ENCODE assay signal across 8 mouse cellular contexts in the genomic region with DNA sequence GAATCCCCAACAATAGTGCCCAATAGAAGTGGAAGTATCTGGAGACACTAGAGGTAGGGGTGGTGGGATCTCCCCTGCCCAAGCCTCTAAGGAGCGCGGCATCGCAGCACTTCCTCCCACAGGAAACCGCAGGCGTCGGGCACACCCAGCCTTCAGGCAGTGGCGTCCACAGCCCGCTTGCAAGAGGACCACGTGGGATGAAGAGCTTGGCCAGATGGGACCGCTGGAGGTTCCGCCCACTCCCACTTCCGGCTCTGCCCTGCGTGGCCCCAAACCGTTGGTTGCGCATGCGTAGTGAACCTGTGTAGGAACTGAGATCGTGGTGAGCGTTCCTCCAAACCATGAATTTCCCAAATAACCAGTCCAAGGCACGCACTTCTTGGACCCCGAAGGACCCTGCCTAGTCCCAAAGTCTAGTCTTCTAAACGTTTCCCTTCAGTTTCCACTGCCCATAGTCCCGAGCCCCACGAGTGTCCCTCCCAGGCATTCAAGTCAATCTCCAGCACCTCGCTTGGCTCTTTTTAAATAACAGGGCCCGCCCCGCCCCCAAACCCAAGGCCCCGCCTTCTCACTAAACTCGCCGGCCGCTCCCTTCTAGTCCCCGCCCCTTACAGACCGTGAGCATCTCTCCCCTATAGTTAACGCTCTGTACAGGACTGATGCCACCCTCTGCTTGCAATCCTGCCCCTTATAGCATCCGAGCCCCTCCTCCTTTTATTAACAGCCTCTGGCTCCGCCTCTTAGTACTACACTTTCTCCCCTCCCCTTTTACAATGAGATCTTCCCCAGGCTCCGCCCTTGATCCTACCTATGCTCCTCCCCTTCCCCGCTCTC. TPM values are rescaled to one million over a fixed set of nuclear protein-coding genes. Genes with fewer than 3 reads are reported as not detected.
A peak's percentile ranks its signal among the peaks of the same experiment; 100 is the strongest.
DNase-seq lines count a peak whose midpoint lies in the region; ATAC-seq lines count a peak whose summit lies in the region.

No protein-coding gene starts in this region.

- peaks cover 45% of the 10 kb centered on the region for H3K4me1 ChIP-seq in intestine, embryonic 15.5 days (replicated peaks)
- peaks cover 37% of the 10 kb centered on the region for H3K4me1 ChIP-seq in midbrain, embryonic 10.5 days

- under 1% methylated on average over 37 of the region's 37 CpGs for WGBS in intestine, embryonic 15.5 days
- 1% methylated on average over 37 of the region's 37 CpGs for WGBS in midbrain, embryonic 10.5 days

- intact Hi-C loops in gastrocnemius, postnatal 36 days (cut with DNase I): no loop called here
- intact Hi-C loops in left cerebral cortex, postnatal 25 days (cut with DNase I): loop anchor here (5.0 kb wide), 1 partner anchor 51 kb away; the partner anchor contains the start of gene Kdelr1

- no peaks in the 10 kb centered on the region for H3K36me3 ChIP-seq in intestine, embryonic 15.5 days
- no peaks in the 10 kb centered on the region; the same call in 1 of the 2 replicates for H3K36me3 ChIP-seq in midbrain, embryonic 10.5 days

- no peaks in the 10 kb centered on the region for H3K9me3 ChIP-seq in intestine, embryonic 15.5 days
- H3K9me3 ChIP-seq in midbrain, embryonic 10.5 days (replicated peaks): 0 out of 2 replicates have a peak, but pooled peaks cover 2% of the 10 kb centered on the region

- 0 out of 2 replicates have a peak overlapping the region, but pooled peaks have one; percentile 15 for H3K9ac ChIP-seq in intestine, embryonic 15.5 days

- peak overlapping the region; percentile 38 for H3K4me3 ChIP-seq in intestine, embryonic 15.5 days (replicated peaks)
- H3K4me3 ChIP-seq in midbrain, embryonic 10.5 days: peak overlapping the region; percentile 55

- DNase-seq in adrenal gland, adult 2 months: peak; percentile 96
- DNase-seq in embryo, embryonic 11.5 days (ENCODE audit: low read depth, low spot score): peak; percentile 90
- DNase-seq in gastrocnemius, postnatal 36 days: peak; percentile 90 to 93
- DNase-seq in left cerebral cortex, postnatal 25 days (ENCODE audit: low spot score in 2 of 2): peak; percentile 92 to 97
- peak; percentile 93 for DNase-seq in midbrain, embryonic 10.5 days (ENCODE audit: low spot score)
- DNase-seq in right cerebral cortex, postnatal 4 days: peak; percentile 89
- no peak for DNase-seq in MN1 (ENCODE audit: low spot score)

- no peaks in the 10 kb centered on the region for H3K27me3 ChIP-seq in intestine, embryonic 15.5 days (replicated peaks)
- H3K27me3 ChIP-seq in midbrain, embryonic 10.5 days (ENCODE audit: low read depth, poor library complexity, severe bottlenecking): peaks cover 45% of the 10 kb centered on the region

- ATAC-seq in intestine, embryonic 15.5 days: peak; percentile 92

- H3K27ac ChIP-seq in intestine, embryonic 15.5 days: peak overlapping the region; percentile 91
- peak overlapping the region; percentile 85 for H3K27ac ChIP-seq in midbrain, embryonic 10.5 days (replicated peaks)

- H3K4me2 ChIP-seq in intestine, embryonic 15.5 days (replicated peaks): peak overlapping the region; percentile 59

RNA-seq across cellular contexts. Expression of gene Ccdc114, which starts 0.7 kb away (rescaled TPM):
- total RNA-seq in adrenal gland, adult 2 months (2021): 10 to 100 TPM; 13.3 to 68.3 TPM
- polyA plus RNA-seq in adrenal gland, adult 2 months (2012; rRNA removed): 19.2 and 23.9 TPM in 2 replicates
- total RNA-seq in gastrocnemius, postnatal 36 days (2021): under 1 TPM; 0.28 to 0.42 TPM
- 4.3 and 4.5 TPM in 2 replicates for polyA plus RNA-seq in intestine, embryonic 15.5 days (2015; fragmentation: Nextera tagmentation; extraction: Ambion mirVana)
- total RNA-seq in left cerebral cortex, postnatal 25 days (2021): 1 to 10 TPM; 1.6 to 2.9 TPM
- 4.8 and 5.3 TPM in 2 replicates for polyA plus RNA-seq in midbrain, embryonic 10.5 days (2016; fragmentation: Nextera tagmentation; extraction: Ambion mirVana)

RNA-seq across cellular contexts. Expression of gene Emp3, which starts 1.9 kb away (rescaled TPM):
- 100 to 1,000 TPM; 327 to 620 TPM for total RNA-seq in adrenal gland, adult 2 months (2021)
- polyA plus RNA-seq in adrenal gland, adult 2 months (2012; rRNA removed): 855 and 1,123 TPM in 2 replicates
- 10 to 100 TPM; 10.9 to 11.2 TPM for total RNA-seq in gastrocnemius, postnatal 36 days (2021)
- polyA plus RNA-seq in intestine, embryonic 15.5 days (2015; fragmentation: Nextera tagmentation; extraction: Ambion mirVana): 141 and 168 TPM in 2 replicates
- total RNA-seq in left cerebral cortex, postnatal 25 days (2021): 1 to 10 TPM; 6.6 to 7.2 TPM
- 17.7 and 28.2 TPM in 2 replicates for polyA plus RNA-seq in midbrain, embryonic 10.5 days (2016; fragmentation: Nextera tagmentation; extraction: Ambion mirVana)

RNA-seq across cellular contexts. Expression of gene Tmem143, which starts 26.4 kb away (rescaled TPM):
- total RNA-seq in adrenal gland, adult 2 months (2021): 10 to 100 TPM; 60.8 to 65.3 TPM
- polyA plus RNA-seq in adrenal gland, adult 2 months (2012; rRNA removed): 173 and 207 TPM in 2 replicates
- 10 to 100 TPM; 54.4 to 59.5 TPM for total RNA-seq in gastrocnemius, postnatal 36 days (2021)
- 5.8 and 7.0 TPM in 2 replicates for polyA plus RNA-seq in intestine, embryonic 15.5 days (2015; fragmentation: Nextera tagmentation; extraction: Ambion mirVana)
- 10 to 100 TPM; 17.6 to 20.1 TPM for total RNA-seq in left cerebral cortex, postnatal 25 days (2021)
- 4.4 and 5.1 TPM in 2 replicates for polyA plus RNA-seq in midbrain, embryonic 10.5 days (2016; fragmentation: Nextera tagmentation; extraction: Ambion mirVana)

RNA-seq across cellular contexts. Expression of gene Syngr4, which starts 26.6 kb away (rescaled TPM):
- not detected for total RNA-seq in adrenal gland, adult 2 months (2021)
- 0.90 and 0.98 TPM in 2 replicates for polyA plus RNA-seq in adrenal gland, adult 2 months (2012; rRNA removed)
- total RNA-seq in gastrocnemius, postnatal 36 days (2021): not detected
- polyA plus RNA-seq in intestine, embryonic 15.5 days (2015; fragmentation: Nextera tagmentation; extraction: Ambion mirVana): 0.85 and 1.00 TPM in 2 replicates
- total RNA-seq in left cerebral cortex, postnatal 25 days (2021): not detected
- 1.5 and 1.7 TPM in 2 replicates for polyA plus RNA-seq in midbrain, embryonic 10.5 days (2016; fragmentation: Nextera tagmentation; extraction: Ambion mirVana)

RNA-seq across cellular contexts. Expression of gene Grin2d, which starts 45.0 kb away (rescaled TPM):
- total RNA-seq in adrenal gland, adult 2 months (2021): under 1 TPM; 0.40 to 0.97 TPM
- 4.0 and 4.2 TPM in 2 replicates for polyA plus RNA-seq in adrenal gland, adult 2 months (2012; rRNA removed)
- total RNA-seq in gastrocnemius, postnatal 36 days (2021): under 1 TPM; 0.22 to 0.23 TPM
- 0.49 and 0.51 TPM in 2 replicates for polyA plus RNA-seq in intestine, embryonic 15.5 days (2015; fragmentation: Nextera tagmentation; extraction: Ambion mirVana)
- 10 to 100 TPM; 10.9 TPM for total RNA-seq in left cerebral cortex, postnatal 25 days (2021)
- polyA plus RNA-seq in midbrain, embryonic 10.5 days (2016; fragmentation: Nextera tagmentation; extraction: Ambion mirVana): 0.16 and 0.34 TPM in 2 replicates

Comparison
In these comparisons a context has a peak if more than half of its experiments do, and no peak if none do; other contexts are left out.
1. RNA of gene Emp3, which starts 1.9 kb away (total RNA-seq): 327 to 620 TPM in adrenal gland, adult 2 months; 10.9 to 11.2 TPM in gastrocnemius, postnatal 36 days and 6.6 to 7.2 TPM in left cerebral cortex, postnatal 25 days; every median in the first group is over 10 times any median in the second.